Mouse (Mus musculus) central nervous system, embryonic 18 days (tissue): ENCODE results near the gene Slc22a26. TPM values are rescaled to one million over a fixed set of nuclear protein-coding genes. Genes with fewer than 3 reads are reported as not detected.

Experiments
- polyA plus RNA-seq: library from polyadenylated mRNA; depleted of rRNA; stranded (reverse); fragments of >200 nt; gene quantifications from 2 replicates; pipeline ENCODE4 v1.2.3, GENCODE M21; 2012; rRNA removed

The Slc22a26 gene
- not detected in 2 replicates for polyA plus RNA-seq

DNA sequence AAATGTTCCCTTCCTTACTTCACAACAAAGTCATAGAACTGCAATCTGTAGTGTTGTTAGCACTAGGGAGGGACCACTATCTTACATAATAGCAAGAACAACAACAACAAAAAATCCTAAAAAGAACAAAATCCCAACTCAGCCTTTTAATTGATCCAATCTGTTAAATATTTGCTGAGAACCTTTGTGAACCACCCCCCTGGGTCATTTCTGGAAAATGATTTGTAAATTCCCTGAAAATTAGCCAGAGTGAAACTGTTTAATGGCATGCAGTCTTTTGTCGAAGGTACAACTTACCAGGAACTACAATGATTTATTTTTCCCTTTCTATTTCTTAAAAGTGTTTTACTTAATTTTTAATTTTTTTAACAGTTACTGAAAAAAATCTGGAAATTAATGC is at the start of gene Slc22a26:
Gene Slc22a26, minus strand, starts transcription at position 97 of the 400 bp plus-strand sequence.

Other genes starting within 250 kb of the Slc22a26 start
- gene Pla2g16, start 245.2 kb downstream of the Slc22a26 start, polyA plus RNA-seq: 4.5 and 5.5 TPM in 2 replicates
- 0.54 and 0.57 TPM in 2 replicates for gene Lgals12, start 195.5 kb downstream of the Slc22a26 start, polyA plus RNA-seq
- gene Hrasls5, start 190.1 kb downstream of the Slc22a26 start, polyA plus RNA-seq: 0.09 and 0.11 TPM in 2 replicates
- gene Slc22a19, start 91.4 kb downstream of the Slc22a26 start, polyA plus RNA-seq: 0.09 TPM in 1 of 2 replicates, not detected in the other
- not detected in 2 replicates for gene Slc22a27, start 163.4 kb upstream of the Slc22a26 start, polyA plus RNA-seq